Mouse (Mus musculus): ENCODE measurements around the gene Gm49373.

Gene Gm49373

DNA sequence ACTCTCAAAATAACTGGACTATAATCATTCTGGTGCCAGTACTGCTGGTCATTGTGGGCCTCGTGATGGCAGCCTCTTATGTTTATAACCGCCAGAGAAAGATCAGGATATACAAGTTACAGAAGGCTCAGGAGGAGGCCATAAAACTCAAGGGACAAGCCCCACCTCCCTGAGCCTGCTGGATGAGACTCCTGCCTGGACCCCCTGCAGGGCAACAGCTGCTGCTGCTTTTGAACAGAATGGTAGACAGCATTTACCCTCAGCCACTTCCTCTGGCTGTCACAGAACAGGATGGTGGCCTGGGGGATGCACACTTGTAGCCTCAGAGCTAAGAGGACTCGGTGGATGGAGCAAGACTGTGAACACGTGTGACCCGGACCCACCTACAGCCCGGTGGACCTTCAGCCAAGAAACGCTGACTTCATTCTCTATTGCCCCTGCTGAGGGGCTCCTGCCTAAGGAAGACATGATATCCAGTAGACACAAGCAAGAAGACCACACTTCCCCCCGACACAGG lies 45.1 kb downstream of the Gm49373 start:
- no peak for DNase-seq (ENCODE audit: low read depth)

- no peak for DNase-seq (ENCODE audit: low read depth)
Measured at GRCm38 (mm10) chr9:21026849-21027248, 46.0 kb downstream of the Gm49373 start.

DNA sequence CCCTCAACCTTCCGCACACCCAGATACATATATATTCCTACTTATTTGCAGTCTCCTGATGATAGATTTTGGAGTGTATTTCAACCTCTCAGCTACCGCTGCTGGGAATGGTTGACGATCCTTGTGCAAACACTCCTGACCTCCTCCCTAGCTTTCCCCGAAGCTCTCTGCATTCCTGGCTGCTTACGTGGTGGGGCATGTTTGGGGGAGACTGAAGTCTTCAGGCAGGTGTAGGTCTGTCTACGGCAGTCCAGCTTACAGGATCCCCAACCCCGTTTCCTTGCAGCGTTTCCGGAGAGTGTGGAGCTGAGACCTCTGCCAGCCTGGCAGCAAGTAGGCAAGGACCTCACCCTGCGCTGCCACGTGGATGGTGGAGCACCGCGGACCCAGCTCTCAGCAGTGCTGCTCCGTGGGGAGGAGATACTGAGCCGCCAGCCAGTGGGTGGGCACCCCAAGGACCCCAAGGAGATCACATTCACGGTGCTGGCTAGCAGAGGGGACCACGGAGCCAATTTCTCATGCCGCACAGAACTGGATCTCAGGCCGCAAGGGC lies 47.6 kb downstream of the Gm49373 start:
- DNase-seq (ENCODE audit: low read depth), result no peak

DNA sequence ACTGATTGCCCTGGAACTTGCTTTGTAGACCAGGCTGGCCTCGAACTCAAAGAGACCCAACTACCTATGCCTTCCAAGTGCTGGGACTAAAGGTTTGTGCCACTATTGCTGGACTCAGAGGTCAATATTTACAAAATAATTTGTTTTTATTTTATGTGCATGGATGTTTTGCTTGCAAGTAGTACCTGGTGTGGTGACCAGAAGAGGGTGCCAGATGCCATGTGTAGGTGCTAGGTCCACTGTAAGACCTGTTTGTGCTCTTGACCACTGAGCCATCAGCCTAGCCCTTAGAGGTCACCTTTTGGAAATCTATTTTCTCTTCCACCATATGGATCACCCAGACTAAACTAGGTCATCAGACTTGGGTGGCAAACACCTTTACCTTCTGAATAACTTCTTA lies 50.2 kb downstream of the Gm49373 start:
- no peak for DNase-seq (ENCODE audit: low read depth)

DNA sequence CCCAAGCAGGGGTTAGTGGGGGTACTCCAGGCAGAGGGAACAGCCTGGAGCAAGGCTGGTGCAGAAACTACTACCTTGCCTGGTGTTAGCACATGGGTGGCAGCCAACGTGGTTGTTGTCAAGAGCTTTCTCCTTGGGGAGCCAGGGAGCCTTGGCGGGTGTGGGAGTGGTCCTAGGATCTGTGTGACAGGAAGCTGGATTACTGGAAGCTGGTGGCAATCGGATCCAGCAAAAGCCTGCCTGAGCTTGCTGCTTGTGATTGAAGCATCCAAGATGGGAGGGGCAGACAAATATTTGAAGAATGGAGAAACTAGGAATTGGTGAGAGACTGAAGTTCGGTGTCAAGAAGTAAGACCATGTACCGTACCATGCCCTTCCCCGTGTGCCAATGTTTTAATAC lies 50.6 kb downstream of the Gm49373 start:
- DNase-seq (ENCODE audit: low read depth), result no peak

GRCm38 (mm10) chr9:21021363-21021762 lies 51.5 kb downstream of the Gm49373 start:
- DNase-seq (ENCODE audit: low read depth), result no peak

DNA sequence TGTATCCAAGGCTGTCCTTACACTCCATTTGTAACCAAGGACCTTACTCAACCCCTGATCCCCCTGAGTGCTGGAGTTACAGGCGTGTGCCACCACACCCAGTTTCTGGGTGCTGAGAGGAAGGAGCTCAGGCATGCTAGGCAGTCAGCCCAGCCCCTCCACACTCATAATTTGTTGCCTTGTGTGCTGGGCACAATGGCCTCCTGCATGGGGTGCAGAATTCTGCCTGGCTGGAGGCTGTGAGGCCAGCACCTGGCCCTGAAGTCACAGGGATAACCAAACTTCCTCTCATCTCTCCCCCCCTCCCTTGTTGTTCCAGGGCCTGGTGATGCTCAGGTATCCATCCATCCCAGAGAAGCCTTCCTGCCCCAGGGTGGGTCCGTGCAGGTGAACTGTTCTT lies 54.3 kb downstream of the Gm49373 start:
- no peak for DNase-seq (ENCODE audit: low read depth)

DNA sequence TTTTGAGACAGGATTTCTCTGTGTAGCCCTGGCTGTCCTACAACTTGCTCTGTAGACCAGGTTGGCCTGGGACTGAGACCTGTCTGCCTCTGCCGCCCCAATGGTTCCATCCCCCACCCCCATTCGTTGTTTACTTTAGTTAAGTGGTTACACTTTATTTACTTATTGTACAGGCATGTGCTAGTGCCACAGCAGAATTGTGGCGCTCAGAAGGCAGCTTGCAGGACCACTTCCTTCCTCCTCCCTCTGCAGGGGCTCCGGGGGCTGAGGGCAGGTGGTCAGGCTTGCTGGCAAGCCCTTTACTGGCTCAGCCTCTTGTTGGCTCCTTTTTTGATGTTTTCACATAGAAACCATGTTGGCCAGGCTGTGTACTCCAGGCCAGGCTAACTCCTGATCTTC lies 55.7 kb downstream of the Gm49373 start:
- DNase-seq (ENCODE audit: low read depth), result no peak

GRCm38 (mm10) chr9:21016331-21017176 lies 56.3 kb downstream of the Gm49373 start:
- DNase-seq (ENCODE audit: low read depth), result peak; percentile 48

GRCm38 (mm10) chr9:21015571-21016130 lies 57.2 kb downstream of the Gm49373 start, which contains the start of gene Icam1:
Gene Icam1 (plus strand): TSS chr9:21015985.
- DNase-seq (ENCODE audit: low read depth), result peak; percentile 75

DNA sequence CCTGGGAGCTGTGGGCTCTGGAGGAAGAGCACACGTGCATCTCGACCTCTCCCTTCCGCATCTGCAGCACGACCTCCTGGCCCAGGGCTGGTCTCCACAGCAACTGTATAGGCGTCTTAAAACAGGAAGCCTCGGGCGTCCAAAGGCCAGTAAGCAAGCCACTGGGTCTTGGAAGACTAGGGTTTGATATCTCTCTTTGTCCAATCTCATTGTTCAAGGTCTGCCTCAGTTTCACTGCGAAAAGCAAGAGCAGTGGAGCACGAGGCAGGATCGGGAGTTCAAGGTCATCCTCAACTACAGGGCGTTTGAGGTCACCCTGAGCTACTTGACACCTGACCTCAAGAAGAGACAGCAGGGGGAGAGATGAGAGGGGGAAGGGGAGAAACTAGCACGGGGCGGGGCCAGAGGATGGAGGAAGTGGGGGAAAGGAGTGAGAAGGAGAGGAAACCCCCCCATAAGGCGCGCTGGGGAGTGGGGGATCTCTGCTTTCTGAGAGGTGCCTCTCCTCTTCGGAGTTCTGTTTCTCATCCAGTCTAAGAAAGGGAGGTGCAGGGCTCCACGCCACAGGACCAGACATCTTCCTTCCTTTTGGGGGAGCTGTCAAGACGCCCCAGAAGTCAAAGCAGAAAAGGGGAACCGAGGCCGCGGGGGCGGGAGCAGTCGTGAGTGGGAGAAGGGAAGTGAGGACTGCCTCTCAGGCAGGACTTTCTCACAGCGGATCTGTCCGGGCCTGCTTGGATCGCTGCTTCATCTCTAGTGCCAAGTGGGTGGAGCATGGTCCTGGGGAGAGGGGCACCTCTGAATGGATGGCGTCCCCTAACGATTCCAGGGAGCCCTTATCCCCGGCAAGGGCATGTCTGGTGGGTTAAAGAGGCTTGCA lies 58.0 kb downstream of the Gm49373 start:
- peak; percentile 54 for DNase-seq (ENCODE audit: low read depth)
